Mouse (Mus musculus): ENCODE results near the gene Gm20906. TPM values are rescaled to one million over a fixed set of nuclear protein-coding genes. Genes with fewer than 3 reads are reported as not detected.
"Not testable (repeated sequence)": the region's sequence is repeated elsewhere in the genome, so short reads cannot be mapped to it uniquely, and the experiment has no call there.

The Gm20906 gene
- not detected for total RNA-seq (2021)
- long read RNA-seq, experiment 1 = 0 reads
- long read RNA-seq, experiment 2 = 0 reads

GRCm38 (mm10) chrY:87550666-87551065 is at the start of gene Gm20906:
Gene Gm20906, plus strand, starts transcription at chrY:87550966.
- DNase-seq (ENCODE audit: low spot score) = not testable (repeated sequence)
